Mouse (Mus musculus) neutrophil, adult 5-6 weeks (primary cell): ENCODE data around the gene Zfp319. TPM values are rescaled to one million over a fixed set of nuclear protein-coding genes. Genes with fewer than 3 reads are reported as not detected.

ENCODE experiments used
- ATAC-seq: fragments of 151-379, 151-347 bp; 2 replicates; pipeline ENCODE4 v1.8.0; 2017; ENCODE audit warnings: mild to moderate bottlenecking, moderate TSS enrichment; ENCODE audit not compliant: insufficient number of reproducible peaks, poor library complexity, low FRiP score, severe bottlenecking; ENCODE audit errors: extremely low read depth
- total RNA-seq: library from RNA; stranded (forward); fragments of 200-1000 nt; gene quantifications from 2 replicates; pipeline ENCODE4 v1.2.3, GENCODE M21; 2017

Gene Zfp319
- total RNA-seq, 1 experiment from 2014 or later, result 6.9 TPM

DNA sequence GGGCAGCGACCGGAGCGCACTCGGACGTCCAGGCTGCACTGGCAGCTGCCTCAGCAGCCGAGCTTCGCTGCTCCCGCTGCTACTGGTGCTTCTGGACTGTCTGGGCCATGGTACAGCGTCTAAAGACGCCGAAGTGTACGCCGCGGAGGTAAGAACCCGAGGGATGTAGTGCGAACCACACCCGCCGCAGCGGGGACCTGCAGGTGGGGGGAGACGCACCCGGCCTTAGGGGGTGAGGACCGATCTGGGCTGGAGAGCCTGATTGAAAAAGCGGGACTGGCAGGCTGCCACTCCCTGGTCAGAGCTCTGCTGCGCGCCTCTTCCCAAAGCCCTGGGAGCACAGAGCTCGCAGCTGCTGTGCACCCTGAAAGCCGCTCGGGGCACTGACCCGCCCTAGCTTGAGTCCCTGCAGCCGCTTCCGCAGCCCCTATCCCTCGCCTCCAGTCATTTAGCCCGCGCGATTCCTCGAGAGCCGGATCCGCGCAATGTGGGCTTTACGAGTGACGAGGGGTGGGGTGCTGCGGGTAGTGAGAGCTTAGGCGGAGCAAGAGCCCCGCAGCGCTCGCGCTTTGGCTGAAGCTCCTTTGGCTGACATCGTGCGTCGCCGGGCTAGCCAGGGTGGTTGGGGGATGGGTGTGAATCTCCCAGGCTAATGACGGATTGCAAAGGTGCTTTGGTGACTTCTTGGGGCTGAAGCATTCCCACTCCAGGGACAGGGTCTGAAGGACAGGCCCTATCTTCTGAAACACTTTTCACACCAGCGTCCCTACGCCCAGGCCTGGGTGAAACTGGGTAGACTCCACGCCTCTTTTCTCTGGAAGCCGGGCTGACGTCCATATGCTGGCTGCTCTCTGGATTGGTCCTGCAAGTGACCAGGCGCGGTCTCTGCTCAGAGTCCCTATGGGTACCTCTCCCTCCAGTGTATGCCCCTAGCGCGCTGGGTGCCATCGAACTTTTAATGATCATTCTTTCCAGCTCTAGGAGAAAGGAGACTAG, 21.4 kb upstream of the Zfp319 start:
- no peak for ATAC-seq

DNA sequence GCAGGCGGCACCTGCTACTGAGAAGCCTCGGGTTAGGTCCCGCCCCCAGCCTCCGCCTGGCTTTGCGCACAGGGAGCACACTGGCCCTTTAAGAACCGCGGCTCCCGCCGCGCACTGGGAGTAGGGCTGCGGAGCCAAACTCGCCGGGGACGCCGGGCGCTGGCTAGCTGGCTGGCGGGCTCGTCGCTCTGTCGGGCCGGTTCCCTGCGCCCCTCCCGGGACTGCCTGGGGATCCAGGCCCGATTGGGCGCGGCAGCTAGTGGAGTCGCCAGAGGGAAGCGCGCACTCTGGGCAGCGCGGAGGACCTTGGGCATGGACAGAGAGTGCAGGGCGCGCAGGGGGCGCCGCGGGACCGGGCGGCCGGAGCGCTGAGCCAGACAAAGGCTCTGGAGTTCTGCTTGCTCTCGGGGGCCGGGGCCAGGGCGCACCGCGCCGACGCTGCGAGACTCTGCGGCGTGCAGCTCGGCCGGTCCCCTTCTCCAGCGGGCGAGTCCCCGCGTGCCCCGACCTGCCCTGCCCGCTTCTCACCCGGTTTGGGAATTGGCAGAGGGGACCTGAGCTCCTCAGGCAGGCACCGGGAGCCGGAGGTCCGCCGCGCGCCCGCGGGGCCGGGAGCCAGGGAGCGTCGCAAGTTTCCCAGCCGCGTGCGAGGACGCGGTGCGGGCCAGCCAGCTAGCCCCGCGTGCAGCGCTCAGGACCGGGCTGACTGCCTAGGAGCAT, 20.6 kb upstream of the Zfp319 start, which contains the start of gene Mmp15:
Gene Mmp15 (plus strand): TSS at position 118 of the 720 bp plus-strand sequence.
- ATAC-seq, result no peak

- no peak for ATAC-seq
Observed at GRCm38 (mm10) chr8:95351461-95351860, 19.7 kb upstream of the Zfp319 start.

GRCm38 (mm10) chr8:95348811-95349630, 17.3 kb upstream of the Zfp319 start:
- 0 out of 2 replicates have a peak, but pooled peaks have one; percentile 14 for ATAC-seq

- ATAC-seq, result no peak
Observed at GRCm38 (mm10) chr8:95348356-95348755, 16.6 kb upstream of the Zfp319 start.

- peak; percentile 37; the same call in 1 of the 2 replicates for ATAC-seq
Observed at GRCm38 (mm10) chr8:95346643-95347545, 15.1 kb upstream of the Zfp319 start.

- no peak for ATAC-seq
Observed at GRCm38 (mm10) chr8:95344668-95345067, 12.9 kb upstream of the Zfp319 start.

GRCm38 (mm10) chr8:95341721-95342120, 10.0 kb upstream of the Zfp319 start:
- ATAC-seq, result no peak

- ATAC-seq, result no peak
Observed at GRCm38 (mm10) chr8:95336363-95336762, 4.6 kb upstream of the Zfp319 start.

DNA sequence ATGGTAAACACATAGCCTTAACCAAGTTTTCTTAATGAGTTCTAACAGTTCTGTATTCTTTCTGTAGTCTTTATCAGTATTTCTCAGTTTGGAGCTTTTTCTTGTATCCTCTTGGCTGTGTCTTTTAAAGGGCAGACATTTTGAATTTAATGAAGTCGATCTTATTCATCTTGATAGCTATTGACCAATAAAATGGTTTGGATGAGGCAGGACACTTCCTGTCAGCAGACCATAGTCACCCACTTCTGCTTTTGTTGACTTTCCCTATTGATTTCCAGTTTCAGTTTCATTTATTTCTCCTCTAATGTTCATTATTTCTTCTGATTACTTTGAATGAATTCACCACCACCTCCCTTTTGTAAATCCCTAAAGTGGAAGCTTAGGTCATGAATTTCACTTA, 4.0 kb upstream of the Zfp319 start:
- peak; percentile 36; the same call in 1 of the 2 replicates for ATAC-seq

- ATAC-seq, result no peak
Observed at GRCm38 (mm10) chr8:95332437-95333199, 868 bp upstream of the Zfp319 start.

GRCm38 (mm10) chr8:95331156-95331719, 512 bp downstream of the Zfp319 start:
- ATAC-seq, result peak; percentile 21; the same call in 1 of the 2 replicates

GRCm38 (mm10) chr8:95330367-95330766, 1.4 kb downstream of the Zfp319 start:
- ATAC-seq, result no peak

- ATAC-seq, result no peak
Observed at GRCm38 (mm10) chr8:95327866-95328465, 3.8 kb downstream of the Zfp319 start.

DNA sequence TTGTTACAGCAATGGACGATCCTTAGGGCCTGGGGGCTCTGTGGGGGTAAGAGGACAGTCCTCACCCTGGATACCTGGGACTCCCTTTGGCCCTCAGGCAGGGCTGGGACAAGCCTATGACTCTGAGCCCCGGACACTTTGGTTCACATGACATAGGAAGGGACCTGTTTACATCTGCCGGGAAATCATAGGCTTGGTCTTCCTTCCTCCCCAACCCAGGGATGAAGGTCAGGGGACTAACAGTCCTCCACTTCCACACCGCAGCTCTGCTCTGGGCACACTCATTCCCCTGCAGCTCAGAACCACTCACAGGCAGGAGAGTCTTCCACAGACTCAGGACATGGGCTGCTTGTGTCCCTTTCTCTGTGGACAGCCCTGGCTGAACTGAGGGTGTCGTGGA, 4.9 kb downstream of the Zfp319 start:
- no peak for ATAC-seq

DNA sequence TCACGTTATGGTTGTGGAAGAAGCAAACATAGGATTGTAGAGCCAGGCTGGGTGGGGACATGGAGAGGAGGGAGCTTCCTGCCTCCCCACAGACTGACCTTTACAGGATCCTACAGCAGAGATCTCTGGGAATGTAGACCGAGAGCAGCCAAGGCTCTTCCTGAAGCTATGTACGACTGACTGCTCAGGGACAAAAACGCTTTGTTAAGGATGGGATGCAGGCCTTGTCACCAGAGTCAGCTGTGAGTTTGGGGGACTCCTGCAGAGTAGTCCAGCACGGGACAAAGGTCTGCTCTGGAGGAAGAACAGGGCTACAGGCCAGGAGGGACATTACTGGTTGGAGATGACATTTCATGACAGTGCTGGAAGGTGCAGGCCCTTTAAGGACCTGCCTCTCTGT, 7.1 kb downstream of the Zfp319 start:
- ATAC-seq, result no peak

GRCm38 (mm10) chr8:95323201-95323600, 8.5 kb downstream of the Zfp319 start:
- no peak for ATAC-seq
